Mouse (Mus musculus): ENCODE results near the gene Aurkb.

Aurkb gene

DNA sequence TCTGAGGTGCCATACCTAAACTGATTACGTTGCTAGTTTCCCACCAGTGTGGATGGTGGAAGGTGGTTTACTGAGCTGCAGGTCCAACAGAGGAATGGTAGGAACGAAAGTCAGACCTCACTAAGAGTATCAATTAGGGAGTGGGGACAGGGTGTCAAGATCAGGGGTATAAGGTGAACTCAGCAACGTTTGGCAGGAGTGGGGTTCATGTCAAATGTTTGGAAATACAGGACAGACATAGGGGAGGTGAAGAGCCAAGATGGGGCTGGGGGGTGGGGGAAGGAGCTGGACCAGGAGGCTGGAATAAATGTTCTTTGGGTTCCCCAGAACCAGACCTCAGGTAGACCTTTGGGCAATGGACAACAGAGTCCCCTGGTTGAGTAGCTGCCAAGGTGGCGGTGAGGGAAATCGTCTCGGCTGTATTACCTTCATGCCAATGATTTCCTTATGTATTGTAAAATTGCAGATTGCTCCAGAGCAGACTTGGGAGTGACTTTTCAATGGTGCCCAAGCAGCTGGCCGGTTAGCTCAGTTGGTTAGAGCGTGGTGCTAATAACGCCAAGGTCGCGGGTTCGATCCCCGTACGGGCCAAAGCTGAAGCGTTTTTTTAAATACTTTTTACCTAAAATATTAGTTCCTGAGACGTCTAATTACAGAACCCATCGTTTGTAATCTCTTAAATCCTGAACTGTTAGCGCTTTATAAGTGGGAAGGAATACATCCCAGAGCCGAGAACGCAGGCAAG lies 8.8 kb upstream of the Aurkb start:
- peak; percentile 87 to 95 for DNase-seq

DNA sequence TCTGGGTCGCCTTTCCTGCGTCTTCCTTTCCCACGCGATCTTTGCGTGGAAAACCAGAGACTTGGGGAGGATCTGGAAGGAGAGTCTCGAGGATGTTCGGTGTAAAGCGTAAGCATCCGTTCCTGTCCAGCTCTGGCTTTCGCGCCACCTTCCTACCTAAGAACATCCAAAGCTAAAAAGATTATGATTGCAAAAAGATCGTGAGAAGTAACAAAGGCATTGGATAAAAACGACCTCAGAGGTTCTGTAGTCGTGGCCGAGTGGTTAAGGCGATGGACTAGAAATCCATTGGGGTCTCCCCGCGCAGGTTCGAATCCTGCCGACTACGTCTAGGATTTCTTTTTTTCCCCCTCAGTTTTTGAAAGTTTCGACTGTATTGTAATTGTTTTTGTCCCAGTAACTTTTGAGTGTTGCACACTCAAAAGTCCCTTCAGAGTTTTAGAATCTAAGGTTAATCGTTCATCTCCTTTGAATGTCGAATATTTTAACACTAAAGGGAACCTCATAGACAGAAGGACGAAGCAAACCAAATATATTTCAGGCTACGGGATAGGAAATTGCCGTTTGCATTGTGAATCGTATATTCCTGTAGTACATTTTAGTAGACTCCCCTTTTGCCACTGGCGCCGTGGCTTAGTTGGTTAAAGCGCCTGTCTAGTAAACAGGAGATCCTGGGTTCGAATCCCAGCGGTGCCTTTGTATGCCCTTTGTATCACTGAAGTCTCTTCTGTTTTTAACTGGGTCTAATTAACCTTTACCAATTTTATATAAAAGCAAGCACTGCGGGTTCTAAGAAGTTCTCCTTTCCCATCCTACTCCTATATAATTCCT lies 8.0 kb upstream of the Aurkb start:
- DNase-seq = peak; percentile 83 to 92

DNA sequence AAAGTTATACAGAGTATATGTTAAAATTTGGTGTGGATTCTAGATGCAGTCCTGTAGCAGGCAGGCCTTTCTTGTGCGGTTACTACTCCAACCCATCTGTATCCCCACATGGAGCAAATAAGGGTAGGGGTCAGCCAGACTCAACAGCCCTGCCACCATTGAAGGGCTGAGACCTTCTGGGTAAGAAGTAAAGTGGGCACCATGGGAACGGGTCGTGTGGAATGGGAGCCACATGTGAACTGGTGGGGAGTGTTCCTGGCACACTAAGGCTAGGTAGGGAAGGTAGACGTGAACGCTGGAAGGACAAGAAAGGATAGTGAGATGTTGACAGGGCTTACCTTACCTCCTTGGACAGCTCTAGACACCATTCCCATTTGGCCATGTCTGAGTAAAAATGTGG lies 7.3 kb upstream of the Aurkb start:
- no peak for DNase-seq

DNA sequence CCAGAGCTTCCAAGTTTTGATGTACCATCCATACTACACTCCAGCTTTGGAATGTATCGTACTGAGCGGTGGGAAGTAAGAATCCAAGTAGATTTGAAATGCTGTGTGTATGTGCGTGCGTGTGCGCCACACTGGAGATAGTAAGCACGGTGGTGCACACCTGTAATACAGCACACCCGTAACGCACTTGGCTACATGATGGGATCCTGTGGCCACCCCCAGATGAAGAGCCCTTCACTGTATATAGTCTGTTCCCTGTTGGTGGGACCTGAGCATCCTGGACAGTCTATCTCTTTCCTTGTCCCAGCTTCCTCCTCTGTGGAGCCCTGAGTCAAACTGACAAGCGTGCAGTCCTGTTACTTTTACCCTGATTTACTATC lies 938 bp downstream of the Aurkb start:
- no peak for DNase-seq

DNA sequence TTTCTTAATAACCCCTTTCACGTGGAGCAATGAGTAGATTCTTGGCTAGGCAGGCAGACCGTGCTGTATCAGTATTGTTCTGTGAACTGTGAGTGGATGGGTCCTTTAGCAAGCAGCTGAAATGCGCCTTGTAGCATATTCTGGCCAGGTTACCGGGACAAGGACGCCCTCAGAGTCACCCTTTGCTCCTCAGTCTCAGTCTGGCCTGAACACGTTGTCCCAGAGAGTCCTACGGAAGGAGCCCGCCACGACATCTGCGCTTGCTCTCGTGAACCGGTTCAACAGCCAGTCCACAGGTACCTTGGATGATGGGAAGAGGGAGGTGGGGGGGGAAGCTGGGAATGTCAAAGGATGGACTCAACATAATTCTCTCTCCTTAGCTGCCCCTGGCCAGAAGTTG lies 2.1 kb downstream of the Aurkb start:
- no peak for DNase-seq

DNA sequence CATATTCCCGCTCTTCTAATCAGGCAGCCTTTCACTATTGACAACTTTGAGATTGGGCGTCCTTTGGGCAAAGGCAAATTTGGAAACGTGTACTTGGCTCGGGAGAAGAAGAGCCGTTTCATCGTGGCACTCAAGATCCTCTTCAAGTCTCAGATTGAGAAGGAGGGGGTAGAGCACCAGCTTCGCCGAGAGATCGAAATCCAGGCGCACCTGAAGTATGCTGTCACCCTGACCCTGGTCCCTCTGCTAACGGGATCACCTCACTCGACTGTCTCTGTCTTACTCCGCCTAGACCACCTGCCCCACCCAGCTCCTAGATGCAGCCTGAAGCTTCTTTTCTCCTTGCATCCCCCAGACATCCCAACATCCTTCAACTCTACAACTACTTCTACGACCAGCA lies 2.7 kb downstream of the Aurkb start:
- no peak for DNase-seq

DNA sequence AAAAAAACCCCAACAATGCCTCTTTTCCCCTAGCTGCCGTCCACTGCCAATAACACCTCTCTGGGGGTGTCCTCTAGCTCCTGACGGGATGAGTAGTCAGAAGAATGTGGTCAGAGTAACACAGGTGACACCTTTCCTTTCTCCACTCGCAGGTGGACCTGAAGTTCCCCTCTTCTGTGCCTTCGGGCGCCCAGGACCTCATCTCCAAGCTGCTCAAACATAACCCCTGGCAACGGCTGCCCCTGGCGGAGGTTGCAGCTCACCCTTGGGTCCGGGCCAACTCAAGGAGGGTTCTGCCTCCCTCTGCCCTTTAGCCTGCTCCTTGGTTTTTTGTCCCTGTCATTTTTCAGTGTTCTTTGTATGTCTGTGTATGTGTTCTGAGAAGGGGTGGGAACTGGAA lies 5.3 kb downstream of the Aurkb start:
- no peak for DNase-seq

DNA sequence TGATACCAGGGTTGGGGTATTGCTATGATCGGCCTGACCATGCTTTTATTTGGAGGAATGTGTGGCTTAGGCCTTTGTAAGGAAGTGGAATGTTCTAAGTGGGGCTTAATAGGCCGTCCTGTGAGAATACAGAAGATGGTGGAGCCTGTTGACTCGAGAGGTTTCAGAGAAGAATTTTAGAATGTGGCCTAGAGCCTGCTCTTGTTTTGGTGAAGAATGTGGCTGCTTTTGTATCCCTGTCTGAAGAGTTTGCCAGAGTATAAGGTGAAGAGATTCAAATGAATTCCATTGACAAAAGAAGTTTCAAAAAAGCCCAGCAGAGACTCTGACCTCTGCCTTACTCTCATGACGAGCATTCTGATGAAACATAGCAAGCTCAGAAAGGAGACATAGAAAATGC lies 6.3 kb downstream of the Aurkb start:
- DNase-seq = no peak

DNA sequence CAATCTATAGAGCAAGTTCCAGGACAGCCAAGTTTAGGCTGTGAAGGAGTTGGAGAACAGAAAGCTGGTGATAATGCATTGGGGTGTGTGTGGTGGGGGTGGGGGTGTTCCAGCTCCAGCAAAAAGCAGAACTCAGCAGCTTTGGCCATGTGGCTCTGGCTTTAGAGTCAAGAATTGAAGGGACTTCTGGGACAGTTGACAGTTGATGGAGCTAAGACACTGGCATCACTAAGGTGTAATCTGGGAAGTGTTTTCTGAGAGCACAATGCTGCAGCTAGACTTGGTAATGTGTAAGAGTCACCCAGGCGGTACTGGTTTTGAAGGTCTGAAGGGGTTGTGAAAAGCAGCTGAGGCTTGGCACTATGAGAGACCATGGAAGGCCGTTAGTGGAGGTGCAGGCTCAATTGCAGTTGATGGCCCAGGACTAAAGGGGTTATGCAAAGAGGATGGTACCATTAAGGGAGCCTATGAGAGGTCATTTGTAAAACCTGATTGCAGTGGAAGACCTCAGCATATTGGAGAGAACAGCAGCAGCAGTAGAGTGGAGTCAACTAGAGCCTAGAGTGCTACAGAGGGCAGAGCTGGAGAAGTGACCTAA lies 7.5 kb downstream of the Aurkb start:
- DNase-seq = no peak

DNA sequence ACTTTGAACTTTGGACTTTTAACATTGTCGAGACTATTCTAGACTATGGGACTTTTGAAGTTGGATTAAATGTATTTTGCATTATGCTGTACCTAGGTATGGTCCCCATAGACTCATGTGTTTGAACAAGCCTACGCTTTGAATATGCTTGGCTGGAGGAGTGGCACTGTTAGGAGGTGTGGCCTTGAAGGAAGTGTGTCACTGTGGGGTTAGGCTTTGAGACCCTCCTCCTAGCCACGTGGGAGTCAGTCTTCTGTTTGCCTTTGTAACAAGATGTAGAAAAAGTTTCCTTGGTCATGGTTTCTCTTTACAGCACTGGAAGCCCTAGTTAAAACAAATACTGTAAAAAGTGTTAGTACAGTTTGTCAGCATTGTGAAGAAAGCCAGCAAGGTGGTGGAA lies 8.4 kb downstream of the Aurkb start:
- DNase-seq = no peak

DNA sequence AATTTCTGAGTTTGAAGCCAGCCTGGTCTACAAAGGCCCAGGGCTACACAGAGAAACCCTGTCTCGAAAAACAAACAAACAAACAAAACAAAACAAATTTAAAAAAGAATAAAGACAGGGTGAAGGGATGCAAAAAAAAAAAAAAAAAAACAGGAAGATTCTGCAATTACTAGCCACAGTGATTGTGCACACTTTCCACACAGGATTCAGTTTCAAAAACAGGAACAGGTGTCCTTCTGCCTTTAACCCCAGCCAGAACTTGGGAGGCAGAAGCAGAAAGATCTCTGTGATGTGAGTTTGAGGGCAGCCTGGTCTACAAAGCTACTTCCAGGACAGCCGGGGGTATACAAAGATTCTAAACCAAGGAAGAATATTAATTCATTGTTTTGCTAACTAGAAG lies 12.8 kb downstream of the Aurkb start:
- no peak for DNase-seq

DNA sequence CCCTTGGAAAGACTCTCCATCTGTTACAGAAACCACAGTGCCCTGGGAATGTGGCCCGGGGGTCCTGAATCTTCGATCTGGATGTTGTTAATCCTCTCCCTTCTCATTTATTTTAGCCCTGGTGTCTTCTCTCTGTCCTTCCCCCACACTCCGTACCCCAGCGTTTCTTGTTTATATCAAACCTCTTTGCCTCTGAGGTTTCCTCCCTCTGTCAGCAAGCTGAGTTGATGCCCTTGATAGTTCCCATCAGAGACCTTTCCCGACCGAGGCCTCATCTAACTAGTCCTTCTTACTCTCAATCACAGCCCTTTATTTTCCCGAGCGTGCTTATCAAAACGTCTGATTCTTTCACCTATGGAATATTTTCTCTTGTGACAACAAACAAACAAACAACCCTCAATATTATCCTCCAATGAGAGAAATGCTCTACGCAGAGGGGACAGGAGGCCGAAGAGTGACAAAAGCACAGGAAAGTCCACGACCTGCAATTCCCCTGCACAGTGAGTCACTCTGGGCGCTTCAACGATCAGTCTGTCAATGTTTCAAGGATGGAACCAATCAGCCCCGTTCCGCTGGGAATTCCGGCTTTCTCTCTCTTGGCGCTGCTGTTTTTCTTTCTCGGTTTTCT lies 13.4 kb downstream of the Aurkb start:
- no peak for DNase-seq

DNA sequence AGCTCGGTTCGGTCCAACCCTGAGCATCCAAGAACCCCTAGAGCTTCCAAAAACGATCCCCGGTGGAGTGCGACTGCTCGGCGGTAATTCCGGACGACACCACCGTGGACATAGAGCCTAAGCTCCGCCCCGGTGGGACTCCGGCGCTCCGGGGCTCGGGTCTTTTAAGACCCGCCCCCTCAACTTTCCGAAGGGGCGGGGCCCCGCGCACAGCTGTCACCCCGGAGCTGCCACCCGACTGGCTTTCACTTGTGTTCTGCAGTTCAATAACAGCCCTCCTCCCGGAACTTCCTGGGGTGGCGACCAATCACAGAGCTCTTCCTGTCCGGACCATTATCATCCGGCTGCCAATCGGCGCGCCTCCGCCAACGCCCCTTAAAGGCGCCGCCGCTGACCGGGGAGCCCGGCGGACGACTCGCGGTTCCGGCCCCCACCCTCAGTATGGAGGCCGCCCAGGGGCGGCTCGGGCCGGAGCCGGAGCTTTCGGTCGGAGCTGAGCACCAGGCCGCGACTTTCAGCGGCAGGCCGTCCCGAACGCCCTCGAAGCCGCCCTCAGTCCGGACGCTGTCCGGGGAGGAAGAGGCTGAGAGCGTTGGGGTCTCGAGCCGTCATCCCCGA lies 14.0 kb downstream of the Aurkb start, which contains the start of gene Borcs6:
Gene Borcs6, plus strand, starts transcription at position 361 of the 618 bp plus-strand sequence.
- DNase-seq = peak; percentile 96 to 98

DNA sequence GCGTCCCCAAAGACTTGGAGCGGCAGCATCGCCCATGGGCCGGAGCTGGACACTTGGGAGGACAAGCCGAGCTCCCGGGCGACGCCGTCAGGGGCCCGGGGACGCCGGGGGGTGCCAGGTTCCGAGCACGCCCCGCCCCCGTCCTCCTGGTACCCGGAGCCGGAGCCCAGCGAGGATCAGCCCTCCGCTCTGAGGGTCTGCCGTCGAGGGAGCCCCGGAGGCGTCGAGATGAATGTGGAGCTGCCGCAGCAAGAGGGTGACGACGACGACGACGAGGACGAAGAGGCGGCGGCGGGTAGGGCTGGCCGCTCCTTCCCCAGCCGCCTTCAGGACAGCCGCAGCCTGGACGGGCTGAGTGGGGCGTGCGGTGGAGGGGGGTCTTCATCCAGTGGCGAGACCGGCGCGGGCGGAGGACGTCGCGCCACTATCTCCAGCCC lies 14.5 kb downstream of the Aurkb start:
- no peak for DNase-seq

DNA sequence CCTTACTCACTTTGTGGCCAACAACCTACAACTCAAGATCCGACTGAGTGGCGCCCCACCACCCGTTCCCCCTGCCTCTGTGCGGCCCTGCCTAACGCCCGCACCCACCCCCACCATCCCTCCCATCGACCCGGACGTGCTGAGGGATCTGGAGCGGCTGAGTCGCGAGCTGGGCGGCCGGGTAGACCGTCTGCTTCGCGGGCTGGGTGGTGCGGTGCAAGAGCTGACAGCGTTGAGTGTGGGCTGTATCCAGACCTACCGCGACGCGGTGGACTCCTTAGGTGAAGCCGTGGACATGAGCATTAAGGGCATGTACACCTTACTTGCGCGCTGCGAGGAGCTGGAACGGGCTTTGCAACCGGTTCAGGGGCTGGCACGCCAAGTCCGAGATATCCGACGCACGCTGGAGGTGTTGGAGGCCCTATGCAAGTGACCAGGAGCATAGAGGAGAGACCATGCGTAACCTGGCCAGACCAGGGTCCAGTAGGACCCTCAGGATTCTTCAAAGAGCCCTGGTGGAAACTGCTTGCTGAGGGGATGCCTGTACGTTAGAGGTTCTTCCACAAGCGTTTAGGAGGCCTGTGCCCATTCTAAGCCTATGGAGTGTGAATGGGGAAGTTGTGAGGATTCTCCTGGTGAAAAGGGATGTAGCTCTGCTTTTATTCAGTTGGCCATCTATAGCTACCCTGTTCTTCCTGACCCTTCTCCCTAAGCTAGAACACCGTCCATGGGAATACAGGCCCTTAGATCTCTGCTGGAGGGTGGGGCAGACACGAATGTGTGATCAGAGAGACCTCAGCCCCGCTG lies 15.2 kb downstream of the Aurkb start:
- peak in 1 of 2 experiments; percentile 27 for DNase-seq

DNA sequence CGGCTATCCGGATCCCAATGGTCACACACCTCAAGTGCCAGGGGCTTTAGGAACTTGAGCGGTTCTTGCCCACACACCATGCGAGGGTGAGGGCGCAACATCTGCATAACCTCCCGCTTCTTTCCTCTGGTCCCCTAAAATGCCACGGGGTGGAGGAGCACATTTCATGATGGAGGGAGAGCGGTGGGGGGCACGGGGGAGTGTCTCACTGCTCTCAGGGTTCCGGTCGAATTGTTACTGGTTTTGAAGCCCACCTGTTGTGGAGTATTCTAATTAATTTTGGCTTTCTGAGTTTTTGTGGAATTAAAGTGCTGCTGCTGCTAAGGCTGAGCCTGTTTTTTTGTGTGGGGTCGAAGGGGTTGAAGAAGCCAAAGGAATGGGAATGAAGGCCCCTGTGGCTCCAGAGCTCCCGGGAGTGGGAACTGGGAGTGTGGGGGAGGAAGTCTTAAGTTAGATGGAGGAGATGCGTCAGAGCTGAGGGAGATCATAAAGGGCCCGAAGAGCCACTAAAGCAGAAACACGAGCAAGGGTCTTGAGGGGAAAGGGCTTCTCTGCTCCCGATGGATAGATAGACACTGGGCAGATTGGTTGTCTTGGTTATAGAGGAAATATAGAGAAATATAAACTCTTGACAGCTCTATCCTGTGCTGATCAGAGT lies 15.9 kb downstream of the Aurkb start:
- no peak for DNase-seq

DNA sequence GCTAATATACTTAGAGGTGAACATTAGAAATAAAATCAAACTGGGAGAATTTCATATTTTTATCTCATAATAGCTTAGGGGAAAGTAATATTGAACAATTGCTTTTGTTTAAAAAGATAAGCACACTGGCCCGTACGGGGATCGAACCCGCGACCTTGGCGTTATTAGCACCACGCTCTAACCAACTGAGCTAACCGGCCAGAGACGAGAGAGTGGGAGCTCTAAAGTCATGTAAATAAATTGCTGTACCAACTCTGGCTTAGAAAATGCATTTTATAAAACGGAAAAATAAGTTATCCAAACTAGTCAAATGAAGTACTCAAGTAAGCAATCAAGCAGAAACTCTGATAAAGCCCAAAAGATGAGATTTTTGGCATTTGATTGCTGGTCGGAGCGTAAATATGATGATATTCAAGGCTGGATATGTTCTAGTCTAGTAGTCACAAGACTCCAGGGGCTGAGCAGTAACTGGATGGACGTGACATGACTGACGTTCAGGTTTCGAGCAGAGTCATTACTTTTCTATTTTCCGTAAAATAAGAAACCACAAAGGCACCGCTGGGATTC lies 16.8 kb downstream of the Aurkb start:
- peak; percentile 77 to 90 for DNase-seq

DNA sequence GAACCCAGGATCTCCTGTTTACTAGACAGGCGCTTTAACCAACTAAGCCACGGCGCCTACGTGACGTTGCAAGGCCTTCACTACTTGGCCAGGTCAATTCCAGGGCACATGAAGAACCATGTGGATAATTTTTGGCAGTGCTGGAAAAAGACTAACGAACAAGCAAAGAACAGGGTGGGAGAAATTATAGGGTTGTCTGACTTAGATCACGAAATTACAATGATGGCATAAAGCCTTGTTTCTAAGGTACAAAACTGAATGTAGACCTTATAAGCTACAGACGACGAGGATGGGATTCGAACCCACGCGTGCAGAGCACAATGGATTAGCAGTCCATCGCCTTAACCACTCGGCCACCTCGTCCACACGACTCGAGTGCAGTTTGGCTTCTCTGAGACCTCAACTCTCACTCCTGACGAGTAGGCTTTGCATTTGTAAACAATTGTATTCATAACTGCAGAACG lies 17.3 kb downstream of the Aurkb start:
- peak; percentile 94 to 99 for DNase-seq

DNA sequence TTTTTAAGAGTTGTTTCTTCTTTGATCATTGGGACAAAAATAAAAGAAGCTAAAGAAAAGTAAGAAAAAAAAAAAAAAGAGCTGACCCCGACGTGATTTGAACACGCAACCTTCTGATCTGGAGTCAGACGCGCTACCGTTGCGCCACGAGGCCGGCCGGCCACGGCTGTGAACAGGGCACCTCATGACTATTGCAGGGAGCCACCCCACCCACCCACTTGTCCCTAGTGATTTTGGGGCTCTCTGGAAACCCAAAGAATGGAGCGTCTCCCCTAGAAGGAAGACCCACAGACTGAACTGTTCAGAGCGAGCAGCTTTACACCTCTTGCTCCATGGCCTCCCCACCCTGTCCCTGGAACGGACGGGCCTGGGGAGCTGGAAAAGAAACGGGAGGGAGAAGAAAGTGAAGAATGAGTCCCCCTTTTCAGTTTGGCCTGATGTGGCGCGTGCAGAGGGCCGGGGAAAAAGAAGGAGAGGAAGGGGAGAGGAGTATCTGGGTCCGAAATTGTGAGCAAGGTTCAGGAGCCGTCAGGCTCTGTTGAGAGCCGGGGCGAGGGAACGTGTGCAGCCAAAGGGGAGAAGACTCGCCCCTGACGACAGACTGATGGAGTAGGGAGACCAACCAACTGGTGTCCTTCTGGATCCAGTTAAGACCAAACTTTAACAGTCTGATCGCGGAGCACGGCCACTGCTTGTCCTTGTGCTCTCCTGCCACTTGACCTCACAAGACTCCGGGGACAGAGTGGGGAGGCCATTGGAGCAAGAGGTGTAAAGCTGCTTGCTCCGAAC lies 18.2 kb downstream of the Aurkb start:
- DNase-seq = peak in 1 of 2 experiments; percentile 68

Measured in kidney, adult 8-10 months (tissue).